Comparison of ENCODE assay signal across 18 mouse cellular contexts in the genomic region with DNA sequence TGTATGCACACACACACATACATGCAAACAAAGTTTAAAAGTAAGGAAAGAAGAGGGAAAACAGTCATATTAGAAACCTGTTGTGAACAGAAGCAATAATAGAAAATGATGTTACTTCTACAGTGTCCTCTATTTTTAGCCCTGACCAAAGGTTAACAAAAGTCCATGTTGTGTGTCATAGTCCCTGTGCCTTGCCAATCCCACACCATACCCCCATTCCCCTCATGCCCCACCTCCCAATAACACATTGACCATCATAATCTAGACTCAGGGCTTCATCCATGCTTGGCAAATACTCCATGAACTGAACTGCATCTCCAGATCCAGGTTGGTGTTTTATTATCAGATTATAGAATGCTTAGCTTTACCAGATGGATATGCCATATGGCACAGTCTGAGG. TPM values are rescaled to one million over a fixed set of nuclear protein-coding genes. Genes with fewer than 3 reads are reported as not detected.
DNase-seq lines count a peak whose midpoint lies in the region; ATAC-seq and TF ChIP-seq lines count a peak whose summit lies in the region.
"Had no signal": no experiment of that assay in that cellular context is flagged by ENCODE, and none has a peak within 500 bp of the region (broad histone marks: within the 10 kb centered on the region; RNA-seq: fewer than 3 reads in every experiment).

No protein-coding gene starts in this region.

- no peak for TF ChIP-seq POLR2A in brain, embryonic 14.5 days (IDR thresholded peaks at IDR 0.05; ENCODE audit: borderline replicate concordance, extremely low read depth, insufficient read depth, insufficient read length, poor library complexity, severe bottlenecking)

- TF ChIP-seq CTCF in brain, embryonic 14.5 days (IDR thresholded peaks at IDR 0.05; ENCODE audit: borderline replicate concordance, extremely low read depth, insufficient read depth, insufficient read length): no peak

- DNase-seq in heart, adult 11 months: peak; percentile 39
- no peak for DNase-seq in heart, adult 18-20 months
- peak; percentile 59 for DNase-seq in kidney, adult 9 months
- DNase-seq in kidney, adult 11 months: no peak
- DNase-seq in brain, embryonic 14.5 days (ENCODE audit: low read depth): peak; percentile 29
- peak; percentile 24 for DNase-seq in retina, postnatal 7 days (ENCODE audit: low read depth, low spot score)
- DNase-seq: adrenal gland, adult 2 months; adrenal gland, postnatal 10 days; adrenal gland, postnatal 25 days; cerebellum, adult 11 months; cerebellum, adult 18-20 months; cerebellum, adult 8-10 months; cerebellum, postnatal 10 days; cerebellum, postnatal 36 days; embryo, embryonic 11 days had no signal

- no peak for ATAC-seq in cerebellum, adult (ENCODE audit: insufficient number of reproducible peaks, low FRiP score, low TSS enrichment)
- ATAC-seq: forebrain, embryonic 14.5 days; forebrain, embryonic 16.5 days had no signal

RNA-seq across cellular contexts. Expression of gene Lars2, which starts 40.6 kb away (rescaled TPM):
- 10 to 100 TPM; 73.1 to 80.0 TPM for total RNA-seq in heart, adult 18-20 months (2021)
- polyA plus RNA-seq in brain, embryonic 14.5 days (2012; rRNA removed): 356 and 1,494 TPM in 2 replicates

Comparison
In these comparisons a context has a peak if more than half of its experiments do, and no peak if none do; other contexts are left out.
1. DNase-seq: peak in heart, adult 11 months (single experiment), kidney, adult 9 months (single experiment), brain, embryonic 14.5 days (single experiment) and retina, postnatal 7 days (single experiment); none in heart, adult 18-20 months (0 of 2) and kidney, adult 11 months (single experiment).